Mouse (Mus musculus): ENCODE measurements around the gene Rpgr.

The Rpgr gene

GRCm38 (mm10) chrX:10073966-10074365 is 142.8 kb downstream of the Rpgr start:
- in situ Hi-C loops (cut with MseI, MboI), result no loop called here

- in situ Hi-C loops (cut with MseI, MboI), result no loop called here
Measured at GRCm38 (mm10) chrX:10071529-10071928, 145.2 kb downstream of the Rpgr start.

- in situ Hi-C loops (cut with MseI, MboI), result no loop called here
Measured at GRCm38 (mm10) chrX:10070689-10071088, 146.0 kb downstream of the Rpgr start.

- in situ Hi-C loops (cut with MseI, MboI), result no loop called here
Measured at GRCm38 (mm10) chrX:10069405-10069804, 147.3 kb downstream of the Rpgr start.

- in situ Hi-C loops (cut with MseI, MboI), result no loop called here
Measured at GRCm38 (mm10) chrX:10063781-10064180, 152.9 kb downstream of the Rpgr start.

- in situ Hi-C loops (cut with MseI, MboI), result no loop called here
Measured at GRCm38 (mm10) chrX:10063361-10063760, 153.4 kb downstream of the Rpgr start.

GRCm38 (mm10) chrX:10062201-10062600 is 154.5 kb downstream of the Rpgr start:
- in situ Hi-C loops (cut with MseI, MboI), result no loop called here

- in situ Hi-C loops (cut with MseI, MboI), result no loop called here
Measured at GRCm38 (mm10) chrX:10034666-10035065, 182.1 kb downstream of the Rpgr start.
